Mouse (Mus musculus) midbrain, postnatal 0 days (tissue): Measurements from ENCODE around the gene 2010003K11Rik. TPM values are rescaled to one million over a fixed set of nuclear protein-coding genes. Genes with fewer than 3 reads are reported as not detected.

Experiments
- ATAC-seq: fragments of 200-750 bp; cut with Nextera tagmentation; 2 replicates; pipeline ENCODE4 v1.8.0; 2017; ENCODE audit warnings: moderate number of reproducible peaks, mild to moderate bottlenecking, moderate TSS enrichment, moderate library complexity; ENCODE audit not compliant: low FRiP score
- DNase-seq: peaks from one replicate; pipeline ENCODE4 v3.0.0-alpha.2; 2015; ENCODE audit warnings: low spot score
- H3K27ac ChIP-seq: fragments of 300-500 bp; sonication (generic); 2 replicates; pipeline ENCODE4 v1.5.1; 2014; ENCODE audit warnings: low read depth, mild to moderate bottlenecking, low read length, mixed read lengths
- H3K27me3 ChIP-seq: fragments of 300-500 bp; sonication (generic); 2 replicates; pipeline ENCODE4 v1.6.1; 2014; ENCODE audit warnings: low read length, control low read depth, mixed read lengths; ENCODE audit not compliant: insufficient read depth
- H3K36me3 ChIP-seq: fragments of 300-500 bp; sonication (generic); 2 replicates; pipeline ENCODE4 v1.6.1; 2014; ENCODE audit warnings: low read length, control low read depth, mixed read lengths; ENCODE audit not compliant: insufficient read depth
- H3K4me1 ChIP-seq: fragments of 300-500 bp; sonication (generic); 2 replicates; pipeline ENCODE4 v1.6.1; 2014; ENCODE audit warnings: mild to moderate bottlenecking, control low read depth, antibody characterized with exemption, low read length, mixed read lengths; ENCODE audit not compliant: insufficient read depth
- H3K4me2 ChIP-seq: fragments of 300-500 bp; sonication (generic); 2 replicates; pipeline ENCODE4 v1.6.1; 2014; ENCODE audit warnings: low read depth, mild to moderate bottlenecking, low read length, mixed read lengths; ENCODE audit not compliant: poor library complexity, severe bottlenecking
- H3K4me3 ChIP-seq: fragments of 300-500 bp; sonication (generic); 2 replicates; pipeline ENCODE4 v1.5.1; 2014; ENCODE audit warnings: low read depth, mild to moderate bottlenecking, low read length, moderate library complexity
- H3K9ac ChIP-seq: fragments of 300-500 bp; sonication (generic); replicated peaks from 2 replicates; pipeline ENCODE4 v1.6.1; 2014; ENCODE audit warnings: mild to moderate bottlenecking, low read length, moderate library complexity, mixed read lengths; ENCODE audit not compliant: poor library complexity, severe bottlenecking
- H3K9me3 ChIP-seq: fragments of 300-500 bp; sonication (generic); 2 replicates; pipeline ENCODE4 v1.6.1; 2016; ENCODE audit warnings: low read length, control low read depth
- CTCF ChIP-seq: IDR thresholded peaks from 2 replicates; pipeline ENCODE4 v1.5.1; 2016; ENCODE audit warnings: antibody characterized with exemption, mild to moderate bottlenecking
- WGBS: fragments of 180-500 bp; shearing (Covaris S2); extraction: QIAGEN DNeasy Blood & Tissue Kit; methylation state at CpG from one replicate; pipeline ENCODE4 v1.1.7; 2014; 5-methylcytosine and 5-hydroxymethylcytosine counted together
- polyA plus RNA-seq: library from polyadenylated mRNA; unstranded; fragments of >200 nt; fragmentation: Nextera tagmentation; extraction: Ambion mirVana; gene quantifications from 2 replicates; pipeline ENCODE4 v1.2.1, GENCODE M21; 2015
- total RNA-seq: library from RNA; depleted of rRNA; stranded (reverse); fragments of >200 nt; gene quantifications from 2 replicates; pipeline ENCODE4 v1.2.3, GENCODE M21; 2014

Gene 2010003K11Rik
- total and polyA plus RNA-seq, 2 experiments from 2014 or later = not detected

GRCm38 (mm10) chr19:4494707-4495106 is 3.7 kb downstream of the 2010003K11Rik start:
- no peaks in the 10 kb centered on the region for H3K36me3 ChIP-seq
- TF ChIP-seq CTCF = no peak
- no peak overlapping the region for H3K4me3 ChIP-seq
- DNase-seq (no peak), ATAC-seq (no peak)
- H3K9ac ChIP-seq = no peak overlapping the region
- H3K4me1 ChIP-seq = no peaks in the 10 kb centered on the region
- H3K4me2 ChIP-seq = no peak overlapping the region
- WGBS = 70% methylated on average over 7 of the region's 7 CpGs
- no peaks in the 10 kb centered on the region for H3K27me3 ChIP-seq
- H3K27ac ChIP-seq = no peak overlapping the region
- no peaks in the 10 kb centered on the region for H3K9me3 ChIP-seq

- Histone ChIP-seq H3K4me2 (no peak overlapping the region), H3K9ac (no peak overlapping the region), H3K9me3 (no peaks in the 10 kb centered on the region), H3K27ac (no peak overlapping the region), H3K36me3 (no peaks in the 10 kb centered on the region), H3K27me3 (no peaks in the 10 kb centered on the region), H3K4me1 (no peaks in the 10 kb centered on the region), H3K4me3 (no peak overlapping the region)
- TF ChIP-seq CTCF = no peak
- ATAC-seq = 0 out of 2 replicates have a peak, but pooled peaks have one; percentile 10
- WGBS = 54% methylated on average over 9 of the region's 9 CpGs
- DNase-seq = peak; percentile 75
These were observed 5.7 kb downstream of the 2010003K11Rik start for GRCm38 (mm10) chr19:4492526-4493296.

GRCm38 (mm10) chr19:4491080-4491695 is 7.2 kb downstream of the 2010003K11Rik start:
- Histone ChIP-seq H3K4me3 (no peak overlapping the region), H3K36me3 (no peaks in the 10 kb centered on the region), H3K9ac (no peak overlapping the region), H3K27ac (no peak overlapping the region), H3K27me3 (no peaks in the 10 kb centered on the region), H3K9me3 (no peaks in the 10 kb centered on the region), H3K4me1 (no peaks in the 10 kb centered on the region), H3K4me2 (no peak overlapping the region)
- 72% methylated on average over 10 of the region's 10 CpGs for WGBS
- DNase-seq (no peak), ATAC-seq (no peak)
- TF ChIP-seq CTCF = peak; percentile 31

GRCm38 (mm10) chr19:4487877-4488276 is 10.5 kb downstream of the 2010003K11Rik start:
- DNase-seq (no peak), ATAC-seq (no peak)
- no peak overlapping the region for H3K4me2 ChIP-seq
- no peak overlapping the region for H3K4me3 ChIP-seq
- no peaks in the 10 kb centered on the region for H3K36me3 ChIP-seq
- H3K27ac ChIP-seq = no peak overlapping the region
- no peak overlapping the region for H3K9ac ChIP-seq
- no peaks in the 10 kb centered on the region for H3K9me3 ChIP-seq
- H3K27me3 ChIP-seq = no peaks in the 10 kb centered on the region
- no peaks in the 10 kb centered on the region for H3K4me1 ChIP-seq
- no peak for TF ChIP-seq CTCF
- WGBS = 64% methylated on average over 2 of the region's 2 CpGs

- Histone ChIP-seq H3K27me3 (no peaks in the 10 kb centered on the region), H3K4me2 (no peak overlapping the region), H3K4me3 (no peak overlapping the region), H3K9ac (no peak overlapping the region), H3K27ac (no peak overlapping the region), H3K9me3 (no peaks in the 10 kb centered on the region), H3K36me3 (no peaks in the 10 kb centered on the region), H3K4me1 (no peaks in the 10 kb centered on the region)
- ATAC-seq (no peak), DNase-seq (no peak)
- 61% methylated on average over 5 of the region's 5 CpGs for WGBS
- no peak for TF ChIP-seq CTCF
These were observed 13.4 kb downstream of the 2010003K11Rik start for GRCm38 (mm10) chr19:4485006-4485405.
